Mouse (Mus musculus) liver, embryonic 13.5 days (tissue): Measurements from ENCODE around the gene 1700034J05Rik. TPM values are rescaled to one million over a fixed set of nuclear protein-coding genes. Genes with fewer than 3 reads are reported as not detected.

Experiments
- ATAC-seq: fragments of 200-750 bp; cut with Nextera tagmentation; 2 replicates; pipeline ENCODE4 v1.8.0; 2017; ENCODE audit warnings: low read depth, mild to moderate bottlenecking, moderate number of reproducible peaks, moderate library complexity
- DNase-seq: peaks from one replicate; pipeline ENCODE4 v3.0.0; 2022
- H3K27ac ChIP-seq: fragments of 300-500 bp; sonication (generic); 2 replicates; pipeline ENCODE4 v1.5.1; 2015; ENCODE audit warnings: moderate library complexity, mild to moderate bottlenecking, inconsistent platforms
- H3K27me3 ChIP-seq: fragments of 300-500 bp; sonication (generic); 2 replicates; pipeline ENCODE4 v1.6.1; 2015; ENCODE audit warnings: mild to moderate bottlenecking, inconsistent platforms
- H3K36me3 ChIP-seq: fragments of 300-500 bp; sonication (generic); 2 replicates; pipeline ENCODE4 v1.6.1; 2015; ENCODE audit warnings: mild to moderate bottlenecking, inconsistent platforms
- H3K4me1 ChIP-seq: fragments of 300-500 bp; sonication (generic); replicated peaks from 2 replicates; pipeline ENCODE4 v1.6.1; 2015; ENCODE audit warnings: inconsistent platforms
- H3K4me2 ChIP-seq: fragments of 300-500 bp; sonication (generic); 2 replicates; pipeline ENCODE4 v1.6.1; 2015; ENCODE audit warnings: inconsistent platforms, mild to moderate bottlenecking, moderate library complexity
- H3K4me3 ChIP-seq: fragments of 300-500 bp; sonication (generic); replicated peaks from 2 replicates; pipeline ENCODE4 v1.5.1; 2015; ENCODE audit warnings: mild to moderate bottlenecking, inconsistent platforms
- H3K9ac ChIP-seq: fragments of 300-500 bp; sonication (generic); 2 replicates; pipeline ENCODE4 v1.6.1; 2015; ENCODE audit warnings: mild to moderate bottlenecking, inconsistent platforms
- H3K9me3 ChIP-seq: fragments of 300-500 bp; sonication (generic); replicated peaks from 2 replicates; pipeline ENCODE4 v1.6.1; 2016; ENCODE audit warnings: inconsistent platforms
- WGBS: fragments of 180-500 bp; shearing (Covaris S2); methylation state at CpG from one replicate; pipeline ENCODE4 v1.1.7; 2015; ENCODE audit not compliant: insufficient replicate concordance; 5-methylcytosine and 5-hydroxymethylcytosine counted together
- polyA plus RNA-seq: library from polyadenylated mRNA; unstranded; fragments of >200 nt; fragmentation: Nextera tagmentation; extraction: Ambion mirVana; gene quantifications from 2 replicates; pipeline ENCODE4 v1.2.1, GENCODE M21; 2015

The 1700034J05Rik gene
- polyA plus RNA-seq, 1 experiment from 2014 or later: not detected

GRCm38 (mm10) chr6:146917396-146917795 is 36.8 kb downstream of the 1700034J05Rik start:
- H3K36me3 ChIP-seq: no peaks in the 10 kb centered on the region
- 76% methylated on average over 3 of the region's 3 CpGs for WGBS
- H3K9ac ChIP-seq: no peak overlapping the region
- H3K4me1 ChIP-seq: peaks cover 17% of the 10 kb centered on the region
- no peaks in the 10 kb centered on the region for H3K27me3 ChIP-seq
- no peak for DNase-seq
- ATAC-seq: no peak
- no peak overlapping the region for H3K4me2 ChIP-seq
- H3K4me3 ChIP-seq: no peak overlapping the region
- H3K9me3 ChIP-seq: no peaks in the 10 kb centered on the region
- H3K27ac ChIP-seq: no peak overlapping the region

DNA sequence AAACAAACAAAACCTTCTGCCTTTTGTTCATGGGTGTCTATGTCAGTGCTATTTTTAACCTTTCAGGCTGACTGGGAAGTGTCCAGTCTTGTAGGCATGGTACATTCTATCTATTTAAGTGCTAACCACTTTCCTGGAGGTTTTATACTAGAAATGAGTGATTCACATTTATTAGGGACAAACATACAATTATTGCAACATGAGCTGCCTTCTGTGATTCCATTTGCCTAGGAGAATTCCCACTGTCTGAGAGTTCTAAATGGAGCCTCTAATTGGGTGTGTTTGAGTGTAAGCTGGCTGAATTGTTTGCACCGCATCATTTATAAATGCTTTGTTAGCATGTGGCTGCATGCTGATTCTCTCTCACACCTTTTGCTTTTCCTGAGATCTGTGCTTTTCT is 38.4 kb downstream of the 1700034J05Rik start:
- Histone ChIP-seq H3K4me1 (peaks cover 22% of the 10 kb centered on the region), H3K27ac (no peak overlapping the region), H3K4me3 (no peak overlapping the region), H3K9ac (no peak overlapping the region), H3K36me3 (no peaks in the 10 kb centered on the region), H3K27me3 (no peaks in the 10 kb centered on the region), H3K9me3 (no peaks in the 10 kb centered on the region), H3K4me2 (no peak overlapping the region)
- DNase-seq (no peak), ATAC-seq (no peak)
- WGBS: 90% methylated on average over 1 of the region's 1 CpGs

DNA sequence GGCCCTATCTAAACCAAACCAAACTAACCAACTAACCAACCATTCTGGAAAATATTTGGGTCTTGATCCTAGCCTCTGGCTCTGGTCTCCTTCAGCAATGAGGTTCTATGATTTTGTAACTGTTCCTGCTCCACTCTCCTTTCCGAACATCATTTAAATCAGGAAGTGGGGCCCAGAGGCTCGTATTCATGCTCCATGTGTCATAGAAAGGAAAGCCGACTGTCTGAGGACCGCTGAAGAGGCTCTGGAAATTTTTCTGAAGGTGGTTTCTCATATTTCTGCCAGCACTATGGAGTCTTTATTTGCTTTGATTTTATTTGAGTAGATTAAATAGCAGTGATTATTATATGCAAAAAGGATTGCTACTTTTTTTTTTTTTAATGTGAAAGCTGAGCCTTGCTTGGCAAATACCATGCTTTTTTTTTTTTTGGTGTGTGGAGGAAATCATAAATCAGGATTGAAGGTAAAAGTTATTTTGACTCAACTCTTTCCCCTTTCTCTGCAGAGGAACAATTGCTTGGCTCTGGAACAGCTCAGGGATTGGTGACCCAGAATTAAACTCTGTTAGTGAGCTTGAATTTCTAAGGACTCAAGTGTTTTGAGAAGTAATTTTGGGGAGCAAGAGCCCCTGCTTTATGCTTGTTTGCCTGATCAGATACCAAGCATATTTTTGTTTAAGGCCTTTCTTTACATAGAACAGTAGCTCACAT is 40.6 kb downstream of the 1700034J05Rik start:
- H3K4me2 ChIP-seq: no peak overlapping the region
- H3K9me3 ChIP-seq: no peaks in the 10 kb centered on the region
- no peak overlapping the region for H3K9ac ChIP-seq
- peak overlapping the region; percentile 15; the same call in 1 of the 2 replicates for H3K27ac ChIP-seq
- WGBS: 40% methylated on average over 4 of the region's 4 CpGs
- H3K4me3 ChIP-seq: no peak overlapping the region
- ATAC-seq: no peak
- H3K36me3 ChIP-seq: no peaks in the 10 kb centered on the region
- H3K4me1 ChIP-seq: peaks cover 36% of the 10 kb centered on the region
- no peak for DNase-seq
- H3K27me3 ChIP-seq: no peaks in the 10 kb centered on the region

DNA sequence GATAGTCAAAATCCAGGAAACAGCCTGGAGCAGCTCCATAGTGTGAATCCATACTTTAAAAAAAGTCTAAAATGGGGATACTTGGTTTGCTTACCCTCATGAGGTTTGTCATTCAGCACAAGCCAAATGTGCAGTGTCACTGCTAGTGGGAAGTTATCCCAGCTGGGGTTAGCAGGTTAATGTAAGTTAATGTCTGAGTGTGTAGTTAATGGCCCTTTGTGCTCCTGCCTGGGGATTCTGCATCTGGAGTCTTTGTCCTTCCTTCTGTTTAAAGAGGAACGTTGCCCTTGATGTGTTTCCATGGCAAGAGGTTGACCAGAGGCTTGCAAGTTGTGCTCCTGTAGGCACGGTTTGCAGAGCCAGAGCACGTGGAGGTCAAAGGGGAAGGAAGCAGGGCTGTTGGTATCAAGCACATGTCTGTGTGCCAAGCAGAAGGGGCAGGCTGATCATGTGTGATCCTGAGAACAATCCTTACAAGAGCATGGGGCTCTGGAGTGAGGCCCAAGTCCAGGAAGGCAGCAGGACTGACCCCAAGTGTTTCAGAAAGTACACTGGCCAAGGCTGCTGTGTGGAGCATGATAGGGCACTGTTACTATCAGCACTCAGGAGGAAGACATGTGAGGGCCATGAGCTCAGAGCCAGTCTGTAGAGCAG is 41.3 kb downstream of the 1700034J05Rik start:
- Histone ChIP-seq H3K36me3 (no peaks in the 10 kb centered on the region), H3K4me2 (no peak overlapping the region), H3K9ac (no peak overlapping the region), H3K27me3 (no peaks in the 10 kb centered on the region), H3K27ac (peak overlapping the region; percentile 15; the same call in 1 of the 2 replicates), H3K9me3 (no peaks in the 10 kb centered on the region), H3K4me1 (peaks cover 40% of the 10 kb centered on the region), H3K4me3 (no peak overlapping the region)
- ATAC-seq (peak; percentile 72), DNase-seq (no peak)
- WGBS: 15% methylated on average over 3 of the region's 3 CpGs

DNA sequence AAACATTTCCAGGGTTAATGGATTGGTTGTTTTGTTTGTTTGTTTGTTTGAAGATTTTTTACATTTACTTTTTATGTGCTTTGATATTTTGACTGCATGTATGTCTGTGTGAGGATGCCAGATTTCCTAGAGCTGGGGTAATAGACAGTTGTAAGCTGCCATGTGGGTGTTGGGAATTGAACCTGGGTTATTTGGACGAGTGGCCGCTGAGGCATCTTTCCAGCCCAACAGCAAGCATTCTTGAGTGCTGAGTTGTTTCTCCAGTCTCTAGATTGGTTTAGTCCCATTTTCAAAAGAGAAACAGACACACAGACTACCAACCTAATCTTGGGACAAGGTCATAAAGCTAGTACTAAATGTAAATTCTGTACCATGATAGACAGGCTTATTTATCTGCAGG is 43.4 kb downstream of the 1700034J05Rik start:
- no peak for DNase-seq
- no peak for ATAC-seq

DNA sequence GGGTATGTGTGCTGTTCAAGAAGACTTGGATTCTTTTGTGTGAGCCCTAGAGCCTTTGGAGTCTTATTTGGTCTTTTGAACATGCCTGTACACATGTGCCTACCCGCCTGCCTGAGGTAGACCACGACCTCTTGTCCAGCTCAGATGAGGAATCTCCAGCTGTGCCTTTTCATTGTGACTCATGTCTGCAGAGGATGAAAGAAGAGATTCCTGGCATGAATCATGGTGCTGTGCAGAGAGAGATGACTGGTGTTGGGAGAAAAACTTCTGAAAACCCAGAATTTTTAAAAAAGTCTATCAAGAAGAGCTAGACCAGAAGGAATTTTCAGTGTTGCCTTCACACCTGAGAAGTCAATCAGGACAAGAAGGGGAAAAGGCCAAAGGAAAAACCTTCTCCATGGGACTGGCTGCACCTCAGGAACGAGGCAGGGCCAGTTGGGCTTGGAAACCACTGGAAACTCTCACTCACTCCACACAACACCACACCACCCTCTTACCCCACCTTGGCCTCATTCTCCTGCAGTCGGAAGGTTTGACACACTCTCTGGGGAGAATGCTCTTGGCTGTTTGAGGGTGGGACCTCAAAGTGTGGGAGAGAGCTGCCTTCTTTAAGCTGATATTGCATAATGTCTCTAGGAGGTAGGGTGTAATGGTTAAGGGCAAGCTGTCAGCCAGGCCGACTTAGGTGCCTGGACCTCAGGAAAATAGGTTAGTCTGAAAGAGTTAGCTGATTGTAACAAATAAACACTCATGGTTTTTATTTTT is 44.3 kb downstream of the 1700034J05Rik start:
- no peaks in the 10 kb centered on the region for H3K36me3 ChIP-seq
- DNase-seq (no peak), ATAC-seq (no peak)
- 58% methylated on average over 5 of the region's 5 CpGs for WGBS
- H3K27ac ChIP-seq: no peak overlapping the region
- H3K4me3 ChIP-seq: no peak overlapping the region
- H3K27me3 ChIP-seq: no peaks in the 10 kb centered on the region
- H3K9me3 ChIP-seq: no peaks in the 10 kb centered on the region
- no peak overlapping the region for H3K9ac ChIP-seq
- H3K4me1 ChIP-seq: peaks cover 57% of the 10 kb centered on the region
- H3K4me2 ChIP-seq: no peak overlapping the region

More for the DNA sequence above, 43.4 kb downstream of the 1700034J05Rik start:
- no peak overlapping the region for H3K9ac ChIP-seq
- H3K27ac ChIP-seq: no peak overlapping the region
- H3K4me3 ChIP-seq: no peak overlapping the region
- no peak overlapping the region for H3K4me2 ChIP-seq
- no peaks in the 10 kb centered on the region for H3K9me3 ChIP-seq
- peaks cover 56% of the 10 kb centered on the region for H3K4me1 ChIP-seq
- no peaks in the 10 kb centered on the region for H3K27me3 ChIP-seq
- WGBS: 74% methylated on average over 2 of the region's 2 CpGs
- H3K36me3 ChIP-seq: no peaks in the 10 kb centered on the region

DNA sequence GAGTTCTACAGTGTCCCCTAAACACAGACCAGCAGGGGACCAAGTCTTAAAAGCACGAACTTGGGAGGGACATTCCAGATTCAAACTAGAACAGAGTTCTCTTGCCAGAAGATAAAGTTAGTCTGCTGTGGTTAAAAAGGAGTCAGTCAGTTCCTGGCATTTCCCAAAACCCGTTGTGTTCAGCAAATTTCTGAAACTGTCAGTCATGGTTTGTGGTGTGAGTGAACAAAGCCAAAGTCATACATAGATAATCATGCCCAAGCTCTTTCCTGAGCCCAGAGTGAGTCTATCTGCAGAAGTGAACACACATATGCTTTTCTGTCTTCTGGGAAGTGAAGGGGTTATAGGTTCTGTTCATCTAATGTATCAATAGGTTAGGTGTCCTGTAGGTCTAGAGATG is 45.4 kb downstream of the 1700034J05Rik start:
- Histone ChIP-seq H3K4me2 (no peak overlapping the region), H3K4me3 (no peak overlapping the region), H3K27me3 (no peaks in the 10 kb centered on the region), H3K4me1 (peaks cover 51% of the 10 kb centered on the region), H3K27ac (no peak overlapping the region), H3K9ac (no peak overlapping the region), H3K9me3 (no peaks in the 10 kb centered on the region), H3K36me3 (no peaks in the 10 kb centered on the region)
- ATAC-seq (no peak), DNase-seq (no peak)
- 17% methylated on average over 2 of the region's 2 CpGs for WGBS

GRCm38 (mm10) chr6:146907795-146908190 is 46.4 kb downstream of the 1700034J05Rik start:
- no peak overlapping the region for H3K4me3 ChIP-seq
- peaks cover 43% of the 10 kb centered on the region for H3K4me1 ChIP-seq
- H3K9ac ChIP-seq: no peak overlapping the region
- H3K4me2 ChIP-seq: no peak overlapping the region
- peak overlapping the region; percentile 60 for H3K27ac ChIP-seq
- 0 out of 2 replicates have a peak, but pooled peaks have one; percentile 39 for ATAC-seq
- 78% methylated on average over 1 of the region's 1 CpGs for WGBS
- DNase-seq: no peak
- H3K27me3 ChIP-seq: no peaks in the 10 kb centered on the region
- no peaks in the 10 kb centered on the region for H3K36me3 ChIP-seq
- no peaks in the 10 kb centered on the region for H3K9me3 ChIP-seq

DNA sequence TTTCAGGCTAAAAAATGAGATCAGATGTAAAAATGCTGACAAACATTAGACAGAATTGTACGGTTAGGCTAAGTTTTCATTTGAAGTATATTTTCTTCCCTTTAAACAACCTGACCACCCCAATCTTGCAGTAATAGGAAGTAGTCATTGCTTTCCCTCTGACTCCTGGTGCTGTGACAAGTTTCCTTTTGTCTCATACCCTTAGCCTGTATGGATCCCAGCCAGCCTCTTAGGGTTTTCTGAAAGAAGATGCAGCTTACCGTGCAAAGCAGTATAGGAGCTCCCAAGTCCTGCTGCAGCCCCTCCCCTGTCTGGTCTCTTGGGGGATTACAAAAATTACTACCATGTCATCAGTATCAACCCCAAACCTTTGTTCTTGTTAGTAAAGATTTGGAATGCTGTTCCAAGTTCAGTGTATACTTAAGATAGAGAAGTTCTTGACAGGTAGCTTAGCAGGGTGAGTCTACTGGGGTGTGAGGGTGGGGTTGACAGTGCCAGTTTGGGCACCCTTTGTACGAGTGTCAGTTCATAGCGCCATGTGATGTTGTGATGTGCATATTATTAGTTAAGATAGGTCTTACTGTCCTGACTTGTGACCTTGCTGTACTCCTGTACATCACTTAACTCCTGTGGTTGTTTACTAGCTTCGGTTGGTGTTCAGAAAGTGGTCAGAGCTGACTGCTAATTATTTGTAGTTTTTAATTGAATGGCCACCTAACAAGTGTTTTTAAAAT is 47.0 kb downstream of the 1700034J05Rik start:
- no peak overlapping the region for H3K4me2 ChIP-seq
- ATAC-seq: no peak
- WGBS: 60% methylated on average over 5 of the region's 5 CpGs
- no peaks in the 10 kb centered on the region for H3K27me3 ChIP-seq
- no peak overlapping the region for H3K4me3 ChIP-seq
- no peaks in the 10 kb centered on the region for H3K9me3 ChIP-seq
- DNase-seq: no peak
- H3K36me3 ChIP-seq: no peaks in the 10 kb centered on the region
- peak overlapping the region; percentile 60 for H3K27ac ChIP-seq
- peaks cover 40% of the 10 kb centered on the region for H3K4me1 ChIP-seq
- no peak overlapping the region for H3K9ac ChIP-seq

DNA sequence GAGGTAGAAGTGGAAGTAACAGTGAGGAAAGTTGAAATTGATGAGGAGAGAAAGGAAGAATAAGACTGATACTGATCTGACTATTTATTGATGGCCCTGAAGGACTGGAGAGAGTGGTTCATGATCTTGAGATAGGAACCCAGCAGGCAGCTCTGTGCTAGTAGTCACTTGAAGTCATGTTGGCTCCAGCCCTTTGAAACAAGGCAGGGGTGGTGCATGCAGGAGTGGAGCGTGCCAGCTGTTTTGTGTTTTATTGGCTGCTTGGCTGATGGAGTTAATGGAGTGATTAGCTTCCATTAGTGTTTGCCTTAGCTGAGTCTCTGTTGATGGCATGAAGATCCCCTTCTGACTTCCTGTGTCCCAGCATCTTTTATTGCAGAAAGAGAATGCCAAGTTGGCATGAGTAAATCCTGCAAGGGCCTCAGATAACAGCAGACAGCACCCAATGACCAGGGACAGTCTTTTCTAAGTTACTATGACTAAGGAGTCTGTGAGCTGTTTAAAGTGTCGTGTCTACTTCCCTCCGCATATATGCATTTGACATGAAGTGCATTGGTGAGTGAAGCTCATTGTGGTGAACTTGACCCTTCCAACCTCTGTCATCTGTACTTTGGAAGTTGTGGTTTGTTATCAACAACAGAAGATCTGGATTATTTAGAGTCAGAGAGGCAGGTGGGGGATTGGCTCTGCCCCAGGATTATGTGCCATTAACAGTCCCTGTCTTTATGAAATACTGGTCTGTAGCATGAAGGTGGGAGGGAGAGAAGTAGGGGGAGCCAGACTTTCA is 48.0 kb downstream of the 1700034J05Rik start:
- DNase-seq: no peak
- H3K4me1 ChIP-seq: peaks cover 36% of the 10 kb centered on the region
- no peaks in the 10 kb centered on the region for H3K9me3 ChIP-seq
- H3K36me3 ChIP-seq: no peaks in the 10 kb centered on the region
- H3K9ac ChIP-seq: no peak overlapping the region
- ATAC-seq: no peak
- H3K4me3 ChIP-seq: no peak overlapping the region
- H3K4me2 ChIP-seq: no peak overlapping the region
- 60% methylated on average over 3 of the region's 3 CpGs for WGBS
- H3K27ac ChIP-seq: no peak overlapping the region
- H3K27me3 ChIP-seq: no peaks in the 10 kb centered on the region
